Mouse (Mus musculus) megakaryocyte, embryonic 14.5 days (primary cell): ENCODE results near the gene Ptgir.

Experiments used
- FLI1 ChIP-seq: IDR thresholded peaks from 2 replicates; pipeline ENCODE4 v1.6.1; 2012; ENCODE audit warnings: low read length, inconsistent platforms, mixed read lengths
- GATA1 ChIP-seq: IDR thresholded peaks from 3 replicates; pipeline ENCODE4 v1.6.1; 2012; ENCODE audit warnings: mixed read lengths, low read length, inconsistent platforms, borderline replicate concordance

GRCm38 (mm10) chr7:16858336-16858735 is 48.0 kb upstream of the Ptgir start:
- TF ChIP-seq GATA1 = no peak
- TF ChIP-seq FLI1 = no peak
